Mouse (Mus musculus): Measurements from ENCODE around the gene BC030499. TPM values are rescaled to one million over a fixed set of nuclear protein-coding genes. Genes with fewer than 3 reads are reported as not detected.

Gene BC030499
- polyA plus RNA-seq, 1 experiment from 2014 or later: 0.45 TPM

DNA sequence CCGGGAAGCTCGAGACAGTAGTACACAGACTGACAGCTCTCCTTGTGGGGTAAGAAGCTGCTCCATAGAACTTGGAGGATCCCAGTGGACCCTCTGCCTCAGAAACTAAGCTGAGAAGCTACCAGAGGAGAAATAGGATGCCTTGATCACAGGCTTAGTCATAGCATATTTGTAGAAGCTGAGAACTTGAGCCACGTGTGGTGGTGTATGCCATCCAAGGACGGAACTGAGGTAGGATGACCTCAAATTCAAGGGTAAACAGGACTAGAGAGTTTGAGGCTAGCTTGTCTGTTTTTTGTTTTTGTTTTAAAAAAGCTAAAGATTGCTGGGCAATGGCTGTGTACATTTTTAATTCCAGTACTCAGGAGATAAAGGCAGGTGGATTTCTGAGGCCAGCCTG, 14.6 kb downstream of the BC030499 start:
- no peak for ATAC-seq (ENCODE audit: insufficient read depth)
- no peaks in the 10 kb centered on the region for H3K9me3 ChIP-seq (ENCODE audit: low read depth, low read length)
- no peak for TF ChIP-seq CTCF (IDR thresholded peaks at IDR 0.05; ENCODE audit: low read depth)
- H3K27ac ChIP-seq (ENCODE audit: low read depth): no peak overlapping the region
- H3K27me3 ChIP-seq (ENCODE audit: insufficient read depth, low read length): no peaks in the 10 kb centered on the region
- H3K4me3 ChIP-seq (ENCODE audit: low read depth, low read length): no peak overlapping the region
- no peaks in the 10 kb centered on the region for H3K4me1 ChIP-seq (ENCODE audit: insufficient read depth)
- no peak overlapping the region for H3K4me2 ChIP-seq
- 90% methylated on average over 4 of the region's 4 CpGs for WGBS
- peaks cover 66% of the 10 kb centered on the region for H3K36me3 ChIP-seq (ENCODE audit: insufficient read depth)
- DNase-seq: no peak
- H3K9ac ChIP-seq: no peak overlapping the region

DNA sequence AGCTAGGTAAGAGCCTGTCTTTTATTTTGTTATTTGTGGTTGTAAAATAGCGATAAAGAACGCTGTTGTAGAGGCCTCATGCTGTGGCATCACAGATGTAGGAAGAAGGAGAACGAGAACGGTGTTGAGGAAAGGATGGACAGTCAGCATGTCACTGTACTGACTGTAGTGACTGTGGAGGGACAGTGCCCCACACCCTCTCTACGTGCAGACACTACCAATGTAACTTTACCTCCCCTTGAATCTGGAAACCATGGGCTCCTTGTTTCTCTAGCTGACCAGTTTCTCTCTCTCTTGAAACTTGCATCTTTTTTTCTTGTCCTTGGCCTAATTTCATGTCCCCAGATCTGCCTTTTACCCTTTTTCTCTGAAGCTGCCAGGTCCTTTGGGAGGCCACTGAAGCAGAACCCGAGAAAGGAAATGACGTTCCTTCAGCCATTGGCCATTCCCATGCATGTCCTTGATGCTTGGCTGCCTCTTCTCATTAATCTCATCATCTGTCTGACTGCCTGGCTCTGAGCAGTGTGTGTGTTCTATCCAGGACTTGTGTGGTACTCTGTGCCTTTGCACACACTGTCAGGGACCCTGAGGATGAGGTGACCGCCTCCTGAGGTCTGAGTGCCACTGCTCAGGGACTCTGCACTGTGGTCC, 20.3 kb downstream of the BC030499 start:
- Histone ChIP-seq H3K9me3 (ENCODE audit: low read depth, low read length) (no peaks in the 10 kb centered on the region), H3K4me1 (ENCODE audit: insufficient read depth) (no peaks in the 10 kb centered on the region), H3K4me3 (ENCODE audit: low read depth, low read length) (no peak overlapping the region), H3K4me2 (no peak overlapping the region), H3K27me3 (ENCODE audit: insufficient read depth, low read length) (no peaks in the 10 kb centered on the region), H3K9ac (no peak overlapping the region), H3K36me3 (ENCODE audit: insufficient read depth) (peaks cover 87% of the 10 kb centered on the region), H3K27ac (ENCODE audit: low read depth) (no peak overlapping the region)
- ATAC-seq (ENCODE audit: insufficient read depth) (no peak), DNase-seq (no peak)
- 86% methylated on average over 8 of the region's 8 CpGs for WGBS
- TF ChIP-seq CTCF (IDR thresholded peaks at IDR 0.05; ENCODE audit: low read depth): no peak

DNA sequence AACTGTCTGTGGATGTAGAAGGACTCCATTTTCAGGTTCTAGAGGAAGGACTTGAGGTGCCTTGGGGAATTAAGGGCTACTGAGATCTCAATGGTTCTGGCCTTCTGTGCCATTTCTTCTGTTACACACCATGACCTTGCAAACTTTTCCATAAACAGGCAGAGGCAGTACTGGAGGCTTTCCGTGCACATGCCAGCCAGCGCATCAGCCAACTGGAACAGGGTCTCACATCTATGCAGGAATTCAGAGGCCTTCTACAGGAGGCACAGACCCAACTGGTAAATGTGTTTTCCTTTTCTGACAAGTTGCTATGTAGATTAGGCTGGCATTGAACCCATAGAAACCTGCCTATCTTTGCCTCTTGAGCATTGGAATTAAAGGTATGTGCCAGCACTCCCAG, 23.0 kb downstream of the BC030499 start:
- H3K4me2 ChIP-seq: no peak overlapping the region
- 95% methylated on average over 2 of the region's 2 CpGs for WGBS
- H3K9ac ChIP-seq: no peak overlapping the region
- ATAC-seq (ENCODE audit: insufficient read depth) (no peak), DNase-seq (no peak)
- no peaks in the 10 kb centered on the region for H3K27me3 ChIP-seq (ENCODE audit: insufficient read depth, low read length)
- TF ChIP-seq CTCF (IDR thresholded peaks at IDR 0.05; ENCODE audit: low read depth): no peak
- no peaks in the 10 kb centered on the region for H3K9me3 ChIP-seq (ENCODE audit: low read depth, low read length)
- no peak overlapping the region for H3K27ac ChIP-seq (ENCODE audit: low read depth)
- peaks cover 92% of the 10 kb centered on the region for H3K36me3 ChIP-seq (ENCODE audit: insufficient read depth)
- no peaks in the 10 kb centered on the region for H3K4me1 ChIP-seq (ENCODE audit: insufficient read depth)
- no peak overlapping the region for H3K4me3 ChIP-seq (ENCODE audit: low read depth, low read length)

DNA sequence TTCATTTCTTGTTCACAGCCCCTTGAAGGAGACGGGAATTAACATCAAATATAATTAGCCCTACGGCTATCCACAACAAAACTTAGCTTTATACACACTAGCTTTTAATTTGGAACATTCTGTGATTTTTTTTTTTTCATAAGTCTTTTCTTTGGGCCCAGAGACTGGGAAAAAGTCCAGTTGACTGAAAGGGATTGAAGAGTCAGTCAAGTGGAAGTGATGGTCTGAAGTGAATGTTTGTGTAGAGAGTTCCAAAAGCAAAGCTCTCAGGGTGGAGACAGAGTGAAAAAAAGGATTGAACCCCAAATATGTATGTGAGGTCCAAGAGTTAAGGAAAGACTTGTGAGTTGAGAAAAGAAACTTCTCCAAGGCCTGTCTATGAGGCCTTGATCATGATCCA, 27.8 kb downstream of the BC030499 start:
- TF ChIP-seq CTCF (IDR thresholded peaks at IDR 0.05; ENCODE audit: low read depth): no peak
- WGBS: 89% methylated on average over 2 of the region's 2 CpGs
- H3K4me2 ChIP-seq: no peak overlapping the region
- no peak for DNase-seq
- no peak overlapping the region for H3K9ac ChIP-seq
- peaks cover 93% of the 10 kb centered on the region for H3K36me3 ChIP-seq (ENCODE audit: insufficient read depth)
- H3K27me3 ChIP-seq (ENCODE audit: insufficient read depth, low read length): no peaks in the 10 kb centered on the region
- H3K4me3 ChIP-seq (ENCODE audit: low read depth, low read length): no peak overlapping the region
- ATAC-seq (ENCODE audit: insufficient read depth): no peak
- H3K27ac ChIP-seq (ENCODE audit: low read depth): no peak overlapping the region
- H3K9me3 ChIP-seq (ENCODE audit: low read depth, low read length): no peaks in the 10 kb centered on the region
- peaks cover 7% of the 10 kb centered on the region; the same call in 1 of the 2 replicates for H3K4me1 ChIP-seq (ENCODE audit: insufficient read depth)

DNA sequence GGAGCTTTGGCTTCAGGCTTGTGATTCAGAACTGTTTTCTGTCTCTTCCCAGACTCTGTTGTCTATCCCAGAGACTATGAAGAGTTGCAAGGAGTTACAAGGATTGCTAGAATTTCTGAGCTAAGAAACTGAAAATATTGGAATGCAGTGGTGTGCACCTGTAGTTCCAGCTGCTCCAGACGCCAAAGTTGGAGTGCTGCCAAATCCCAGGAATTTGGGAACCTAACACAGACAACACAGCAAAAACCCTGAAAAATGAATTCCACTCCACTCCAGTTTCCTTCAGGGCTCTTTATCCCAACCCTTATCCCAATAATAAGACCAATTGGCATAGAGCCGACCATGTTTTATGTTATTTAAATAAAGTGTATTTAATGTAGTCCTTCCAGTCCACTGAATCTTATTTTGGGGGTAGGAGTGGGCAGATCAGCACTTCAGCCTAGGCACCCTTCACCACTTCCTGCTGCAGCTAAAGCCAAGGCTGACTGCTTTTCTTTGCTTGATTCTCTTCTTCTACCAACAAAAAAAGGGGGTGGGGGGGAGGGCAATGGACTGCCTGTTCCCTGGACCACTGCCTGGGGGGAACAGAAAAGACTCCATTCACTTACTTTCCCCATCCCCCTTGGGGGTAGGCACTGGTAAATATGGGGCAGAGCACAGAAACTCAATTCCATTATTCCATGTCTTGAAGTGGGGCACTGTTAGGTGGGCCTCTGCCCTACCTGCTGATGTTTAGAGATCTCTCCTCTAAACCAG, 31.6 kb downstream of the BC030499 start:
- WGBS: 35% methylated on average over 2 of the region's 2 CpGs
- TF ChIP-seq CTCF (IDR thresholded peaks at IDR 0.05; ENCODE audit: low read depth): no peak
- 0 out of 2 replicates have a peak, but pooled peaks have one; percentile 6 for ATAC-seq (ENCODE audit: insufficient read depth)

DNA sequence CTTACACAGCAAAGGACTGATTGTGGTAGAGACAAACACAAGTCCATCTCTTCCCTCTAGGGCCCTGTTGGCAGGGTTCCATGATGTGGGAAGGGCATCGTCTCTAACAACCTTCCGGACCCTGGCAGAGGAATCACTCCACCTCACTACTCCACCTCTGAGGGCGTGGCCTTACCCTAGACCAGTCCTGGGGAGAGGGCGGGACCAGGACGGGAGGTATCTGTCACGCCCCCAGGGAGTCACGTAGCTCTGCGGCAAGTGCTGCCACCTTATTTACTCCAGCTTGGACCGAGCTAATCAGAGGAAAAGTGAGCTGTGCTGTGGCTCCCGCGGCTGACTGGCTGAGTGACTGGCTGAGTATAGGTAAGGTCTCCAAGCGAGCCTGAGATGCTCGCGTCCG, 32.2 kb downstream of the BC030499 start, which contains the start of gene Aldoc:
Gene Aldoc (plus strand): TSS at position 109 of the 400 bp plus-strand sequence.
- peak within 1 kb of the TSS; percentile 46; the same call in 1 of the 2 replicates for H3K27ac ChIP-seq (ENCODE audit: low read depth)
- peaks cover 7% of the 10 kb centered on the region; the same call in 1 of the 2 replicates for H3K4me1 ChIP-seq (ENCODE audit: insufficient read depth)
- DNase-seq (peak; percentile 87), ATAC-seq (ENCODE audit: insufficient read depth) (peak; percentile 93)
- H3K9me3 ChIP-seq (ENCODE audit: low read depth, low read length): no peaks in the 10 kb centered on the region
- no peak for TF ChIP-seq CTCF (IDR thresholded peaks at IDR 0.05; ENCODE audit: low read depth)
- 0 out of 2 replicates have a peak within 1 kb of the TSS, but pooled peaks have one; percentile 6 for H3K4me3 ChIP-seq (ENCODE audit: low read depth, low read length)
- peaks cover 49% of the 10 kb centered on the region for H3K36me3 ChIP-seq (ENCODE audit: insufficient read depth)
- H3K27me3 ChIP-seq (ENCODE audit: insufficient read depth, low read length): no peaks in the 10 kb centered on the region
- peak within 1 kb of the TSS; percentile 42 for H3K4me2 ChIP-seq
- 9% methylated on average over 15 of the region's 15 CpGs for WGBS
- no peak within 1 kb of the TSS for H3K9ac ChIP-seq

More for the DNA sequence above, 31.6 kb downstream of the BC030499 start:
- H3K9ac ChIP-seq: no peak overlapping the region
- peak; percentile 68 for DNase-seq
- H3K27ac ChIP-seq (ENCODE audit: low read depth): peak overlapping the region; percentile 43; the same call in 1 of the 2 replicates
- H3K36me3 ChIP-seq (ENCODE audit: insufficient read depth): peaks cover 55% of the 10 kb centered on the region
- H3K4me1 ChIP-seq (ENCODE audit: insufficient read depth): peaks cover 7% of the 10 kb centered on the region; the same call in 1 of the 2 replicates
- H3K4me3 ChIP-seq (ENCODE audit: low read depth, low read length): no peak overlapping the region
- H3K27me3 ChIP-seq (ENCODE audit: insufficient read depth, low read length): no peaks in the 10 kb centered on the region
- no peaks in the 10 kb centered on the region for H3K9me3 ChIP-seq (ENCODE audit: low read depth, low read length)
- peak overlapping the region; percentile 42 for H3K4me2 ChIP-seq

Data from lung, embryonic 14.5 days (tissue).